Mouse (Mus musculus) heart, postnatal 14 days (tissue): ENCODE measurements around the gene Tuba1a. TPM values are rescaled to one million over a fixed set of nuclear protein-coding genes. Genes with fewer than 3 reads are reported as not detected.
A peak's percentile ranks its signal among the peaks of the same experiment; 100 is the strongest.

Experiments used
- DNase-seq, 2 experiments: peaks; one replicate each; pipeline ENCODE4 v3.0.0; 2021 to 2022
- intact Hi-C: fragments of 180-260 bp; cut with DNase I; formaldehyde crosslinking; loops from one replicate; pipeline ENCODE4 v1.15.1; 2025
- long read RNA-seq, 2 experiments: library from polyadenylated mRNA; stranded (forward); transcript quantifications; one replicate each; pipeline ENCODE4 v2.0.0; 2021
- total RNA-seq, 2 experiments: library from RNA; stranded (reverse); gene quantifications; 2 replicates each; pipeline ENCODE4 v1.2.3; 2021

The Tuba1a gene
- 100 to 1,000 TPM; 116 to 154 TPM for total RNA-seq
- long read RNA-seq, experiment 1, transcript Tuba1a-201 (4 exons, 1,803 nt) = major isoform, 492 of 522 reads
- long read RNA-seq, experiment 1, partial matches to known transcripts = 27 of 522 reads
- long read RNA-seq, experiment 1, other reads (novel, unspliced or antisense) = 3 of 522 reads
- long read RNA-seq, experiment 2, transcript Tuba1a-201 (4 exons, 1,803 nt) = major isoform, 381 of 404 reads
- long read RNA-seq, experiment 2, partial matches to known transcripts = 20 of 404 reads
- long read RNA-seq, experiment 2, other reads (novel, unspliced or antisense) = 3 of 404 reads

DNA sequence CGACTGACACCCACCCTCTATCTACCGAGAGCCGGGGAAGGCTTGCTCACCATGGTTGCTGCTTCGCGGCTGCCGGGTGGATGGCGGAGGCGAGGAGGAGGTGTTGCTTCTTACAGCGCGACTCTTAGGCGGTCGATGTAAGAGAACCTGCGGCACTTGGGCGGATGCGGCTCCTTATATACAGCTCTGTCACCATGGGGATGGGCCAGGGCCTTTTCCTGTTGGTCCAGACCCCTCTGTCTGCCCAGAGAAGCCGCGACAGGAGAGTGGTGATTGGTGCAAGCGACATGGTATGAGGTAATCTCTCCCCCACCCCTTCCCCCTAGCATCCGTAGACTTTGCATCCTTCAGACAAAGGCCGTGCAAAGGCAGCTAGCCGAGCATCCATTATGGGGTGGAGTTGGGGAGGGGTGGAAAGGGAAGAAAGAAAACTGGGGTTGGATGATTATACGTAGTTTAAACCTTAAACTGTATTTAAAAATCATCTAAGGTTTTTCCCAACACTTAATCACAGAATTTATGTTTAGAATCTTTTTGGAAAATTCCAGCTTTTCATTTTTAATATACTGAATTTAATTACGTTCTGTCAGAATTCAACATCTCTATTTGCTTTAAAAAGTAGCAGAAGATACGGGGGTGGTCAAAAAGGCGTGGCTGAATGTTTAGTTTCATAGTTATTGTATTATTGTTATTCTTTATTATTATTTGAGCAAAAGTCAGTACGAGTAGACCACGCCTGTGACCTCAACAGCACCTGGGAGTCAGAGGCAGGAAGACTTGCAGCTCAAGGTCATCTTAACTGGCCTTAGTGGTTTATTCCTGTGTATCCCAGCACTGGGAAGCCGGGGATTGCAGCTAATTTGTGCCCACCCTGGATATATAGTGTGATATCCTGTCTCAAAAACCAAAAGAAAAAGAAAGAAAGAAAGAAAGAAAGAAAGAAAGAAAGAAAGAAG, at the start of gene Tuba1a, which contains the start of gene Gm49450:
Gene Tuba1a, minus strand, starts transcription at position 303 of the 956 bp plus-strand sequence.
Gene Gm49450, minus strand, starts transcription at position 151 of the 956 bp plus-strand sequence.
- peak; percentile 90 to 91 for DNase-seq
- intact Hi-C loops = loop anchor here (1.0 to 2.0 kb wide), 3 partner anchors 19 to 40 kb away; partner anchors contain the start of gene Tuba1b

DNA sequence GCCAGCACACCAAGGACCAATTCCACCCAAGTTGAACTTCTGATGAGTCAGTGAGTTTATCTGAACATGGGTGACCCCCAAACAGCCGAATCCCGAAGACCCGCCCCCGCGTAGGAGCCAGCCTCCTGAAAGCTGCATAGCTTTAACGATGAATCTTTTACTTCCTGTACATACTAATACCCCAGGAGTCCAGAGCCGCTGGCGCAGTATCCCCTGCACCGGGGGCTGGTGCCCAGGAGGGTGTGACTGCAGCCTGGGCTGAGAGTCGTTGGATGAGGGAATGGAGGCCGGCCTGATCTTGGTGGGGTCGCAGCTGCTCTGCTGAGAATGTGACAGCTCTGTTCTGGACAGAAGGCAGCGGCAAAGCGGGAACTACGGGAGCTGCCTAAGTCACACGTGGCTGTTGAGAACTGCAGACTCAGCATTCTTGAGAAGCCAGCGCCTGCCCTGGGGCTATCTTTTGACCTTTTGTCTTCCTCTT, 48.0 kb upstream of the Tuba1a start:
- intact Hi-C loops = no loop called here
- peak in 1 of 2 experiments; percentile 43 for DNase-seq

DNA sequence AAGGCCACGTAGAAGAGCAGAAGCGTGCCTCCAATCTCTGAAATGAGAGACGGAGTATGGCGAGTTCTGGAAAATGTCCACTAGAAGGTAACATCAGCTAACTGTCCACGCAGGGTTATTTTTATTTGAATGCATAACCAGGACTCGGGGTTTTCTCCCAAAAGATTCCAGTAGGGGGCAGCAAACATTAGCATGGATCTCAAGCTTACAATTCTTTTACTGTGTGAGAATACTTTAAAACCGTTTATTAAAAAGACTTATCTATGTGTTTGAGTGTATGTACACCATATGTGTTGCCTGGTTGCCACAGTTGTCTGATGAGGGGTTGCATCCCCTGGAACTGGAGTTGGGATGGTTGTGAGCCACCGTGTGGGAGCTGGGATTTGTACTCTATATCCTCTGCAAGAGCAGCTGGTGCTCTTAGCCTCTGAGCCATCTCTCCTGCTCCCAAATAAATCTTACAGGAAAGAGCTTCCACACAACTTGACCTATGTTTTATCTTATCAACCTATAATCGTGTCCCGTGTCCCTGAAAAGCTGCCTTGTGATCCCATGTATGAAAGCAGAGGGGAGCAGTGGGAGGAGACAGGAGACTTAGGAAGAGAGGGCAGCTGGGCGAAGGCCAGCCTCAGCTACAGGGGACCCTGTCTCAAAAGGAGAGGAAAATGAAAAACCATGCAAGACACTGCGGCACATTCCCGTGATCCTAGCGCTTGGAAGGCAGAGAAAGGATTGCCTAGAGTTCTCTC, 47.2 kb upstream of the Tuba1a start:
- peak in 1 of 2 experiments; percentile 77 for DNase-seq

DNA sequence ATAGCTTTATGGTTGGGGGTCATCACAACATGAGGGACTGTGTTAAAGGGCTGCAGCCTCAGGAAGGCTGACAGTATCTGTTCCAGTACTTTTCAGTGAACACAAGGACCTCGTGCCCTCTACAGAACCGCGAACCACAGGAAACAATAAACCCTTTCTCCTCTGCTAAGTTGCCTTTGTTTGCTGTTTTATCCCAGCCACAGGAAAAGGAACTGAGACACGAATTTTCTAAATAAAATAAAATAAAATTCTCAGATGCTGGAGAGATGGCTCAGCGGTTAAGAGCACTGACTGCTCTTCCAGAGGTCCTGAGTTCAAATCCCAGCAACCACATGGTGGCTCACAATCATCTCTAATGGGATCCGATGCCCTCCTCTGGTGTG, 45.3 kb upstream of the Tuba1a start:
- intact Hi-C loops = no loop called here
- DNase-seq = no peak

More for the DNA sequence above, 47.2 kb upstream of the Tuba1a start:
- intact Hi-C loops = no loop called here

DNA sequence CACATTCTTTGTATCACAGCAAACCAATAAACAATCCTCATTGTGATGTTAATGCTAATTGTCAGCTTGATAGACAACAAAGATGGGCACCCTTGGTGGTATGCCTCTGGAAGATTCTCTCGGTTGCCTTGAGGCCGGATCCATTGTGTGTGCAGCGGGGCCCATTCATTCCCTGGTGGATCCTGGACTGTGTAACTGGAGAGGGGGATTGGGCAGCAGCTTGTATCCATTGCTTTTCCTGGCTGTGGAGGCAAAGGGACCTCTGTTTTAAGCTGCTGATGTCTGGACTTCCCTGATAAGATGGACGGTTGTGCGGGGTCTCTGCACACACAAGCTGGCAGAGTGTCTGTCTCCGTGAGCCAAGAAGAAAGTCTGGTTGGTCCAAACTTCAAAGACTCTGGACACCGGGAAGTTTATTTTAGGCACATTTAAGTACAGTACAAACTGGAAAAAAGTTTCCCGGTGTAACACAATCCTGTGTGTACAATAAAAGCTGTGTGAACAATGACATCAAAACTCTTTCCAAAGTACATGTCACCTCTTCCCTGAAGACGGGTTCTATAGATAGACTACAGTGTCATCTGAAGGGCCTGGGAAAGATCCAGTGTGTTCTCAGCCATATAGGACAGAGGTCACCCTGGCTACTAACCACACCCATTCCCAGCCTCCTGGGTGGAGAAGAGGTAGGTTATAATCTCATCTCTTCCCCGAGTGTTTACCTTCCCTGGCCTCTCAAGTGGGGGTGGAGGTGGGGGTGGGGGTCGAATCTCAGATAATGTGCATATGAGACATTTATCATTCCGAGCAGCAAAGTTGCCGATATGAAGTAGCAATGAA, 44.7 kb upstream of the Tuba1a start:
- DNase-seq = peak in 1 of 2 experiments; percentile 56
- intact Hi-C loops = no loop called here

DNA sequence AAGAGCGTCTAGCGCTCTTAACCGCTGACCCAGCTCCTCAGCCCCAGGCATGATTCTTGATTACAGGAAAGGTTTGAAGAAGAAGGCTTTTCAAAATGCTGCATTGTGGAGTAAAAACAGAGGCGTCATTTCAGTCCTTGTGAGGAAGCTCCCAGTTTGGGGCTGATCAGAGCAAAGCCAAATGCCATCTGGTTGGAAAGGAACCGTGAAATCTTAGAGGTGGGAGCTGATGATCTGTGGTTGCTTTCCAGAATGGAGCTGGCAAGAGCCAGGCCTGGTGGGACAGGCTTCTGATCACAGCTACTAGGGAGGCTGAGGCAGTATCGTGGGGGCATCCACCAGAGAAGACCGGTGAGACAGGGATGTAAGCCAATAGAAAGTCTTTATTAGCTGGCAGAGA, 43.3 kb upstream of the Tuba1a start:
- intact Hi-C loops = no loop called here
- DNase-seq = no peak

DNA sequence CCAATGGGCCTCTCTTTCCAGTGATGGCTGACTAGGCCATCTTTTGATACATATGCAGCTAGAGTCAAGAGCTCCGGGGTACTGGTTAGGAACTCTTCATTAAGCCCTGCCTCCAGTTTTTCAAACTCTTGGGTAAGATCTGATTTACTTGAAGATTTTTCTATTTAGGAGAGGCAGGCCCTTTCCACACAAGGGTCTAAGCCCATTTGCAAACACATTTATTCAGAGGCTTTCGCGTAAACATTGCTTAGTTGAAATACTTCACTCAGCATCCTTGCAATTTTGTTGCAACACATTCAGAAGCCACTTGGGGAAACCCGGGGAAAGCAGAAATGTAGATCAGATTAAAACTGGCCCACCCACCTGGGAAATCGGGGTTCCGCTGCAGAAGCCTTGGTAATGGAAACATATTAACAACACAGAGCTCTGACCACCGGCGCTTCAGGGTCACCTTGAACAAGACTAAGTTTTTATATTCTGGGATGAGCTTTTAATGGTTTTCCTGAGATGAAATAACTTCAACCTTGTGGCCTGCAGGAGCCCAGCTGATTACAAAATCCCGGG, 41.5 kb upstream of the Tuba1a start:
- intact Hi-C loops = loop anchor here (1.0 to 2.0 kb wide), 3 partner anchors 66 to 118 kb away; no protein-coding TSS in a partner anchor
- DNase-seq = no peak

DNA sequence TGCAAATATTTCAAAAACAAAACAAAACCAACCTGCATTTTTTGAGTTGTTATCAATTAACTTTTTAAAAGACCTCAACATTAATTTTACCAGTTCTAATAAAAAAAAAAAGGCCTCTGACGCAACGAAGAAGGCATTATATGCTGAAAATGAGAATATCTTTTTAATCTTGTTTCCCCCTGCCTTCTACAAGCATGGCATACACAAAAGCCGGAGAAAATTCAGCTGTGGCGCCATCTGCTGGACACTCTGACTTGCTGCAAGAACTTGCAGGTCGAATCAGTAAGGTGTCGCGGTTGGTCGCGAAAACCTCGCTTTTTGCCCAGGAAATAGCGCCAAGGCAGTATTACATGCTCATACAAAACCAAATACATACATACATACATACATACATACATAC, 40.4 kb upstream of the Tuba1a start:
- peak; percentile 85 to 89 for DNase-seq
- intact Hi-C loops = loop anchor here (1.0 to 2.0 kb wide), 5 partner anchors 41 to 117 kb away; partner anchors contain the start of genes Gm49450, Tuba1a and Tuba1b

DNA sequence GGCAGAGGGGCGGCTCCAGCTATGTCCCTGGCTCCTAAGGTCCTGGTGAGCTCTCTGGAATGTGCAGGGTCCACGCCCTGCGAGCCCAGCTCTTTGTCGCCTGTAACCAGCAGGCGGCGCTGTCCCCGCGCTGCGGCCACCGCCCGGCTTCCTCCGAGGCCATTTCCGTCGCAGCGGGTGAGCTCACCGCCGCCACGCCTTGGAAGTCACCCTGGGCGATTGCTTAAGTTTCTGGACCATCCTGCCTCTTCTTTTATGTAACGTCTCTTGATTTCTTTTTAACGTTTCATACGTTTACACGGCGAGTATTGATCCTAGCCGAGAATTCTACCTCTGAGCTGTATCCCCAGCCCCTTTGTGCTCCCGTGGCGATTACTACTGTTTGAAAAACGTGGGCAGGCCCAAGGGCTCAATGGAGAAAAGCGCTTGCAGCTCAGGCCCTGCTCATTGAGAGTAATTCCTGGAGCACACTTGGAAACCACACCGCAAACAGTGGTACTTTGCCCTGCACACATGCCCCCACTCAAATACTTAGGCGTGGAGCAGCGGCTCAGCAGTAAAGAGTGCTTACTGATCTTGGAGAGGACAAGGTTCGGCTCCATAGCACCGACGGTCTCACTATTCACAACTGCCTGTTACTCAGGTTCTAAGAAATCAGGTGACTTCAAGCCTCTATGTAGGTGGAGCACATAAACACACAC, 39.7 kb upstream of the Tuba1a start:
- intact Hi-C loops = loop anchor here (1.0 to 2.0 kb wide), 2 partner anchors 40 to 58 kb away; partner anchors contain the start of genes Gm49450, Tuba1a and Tuba1b
- DNase-seq = peak; percentile 99

DNA sequence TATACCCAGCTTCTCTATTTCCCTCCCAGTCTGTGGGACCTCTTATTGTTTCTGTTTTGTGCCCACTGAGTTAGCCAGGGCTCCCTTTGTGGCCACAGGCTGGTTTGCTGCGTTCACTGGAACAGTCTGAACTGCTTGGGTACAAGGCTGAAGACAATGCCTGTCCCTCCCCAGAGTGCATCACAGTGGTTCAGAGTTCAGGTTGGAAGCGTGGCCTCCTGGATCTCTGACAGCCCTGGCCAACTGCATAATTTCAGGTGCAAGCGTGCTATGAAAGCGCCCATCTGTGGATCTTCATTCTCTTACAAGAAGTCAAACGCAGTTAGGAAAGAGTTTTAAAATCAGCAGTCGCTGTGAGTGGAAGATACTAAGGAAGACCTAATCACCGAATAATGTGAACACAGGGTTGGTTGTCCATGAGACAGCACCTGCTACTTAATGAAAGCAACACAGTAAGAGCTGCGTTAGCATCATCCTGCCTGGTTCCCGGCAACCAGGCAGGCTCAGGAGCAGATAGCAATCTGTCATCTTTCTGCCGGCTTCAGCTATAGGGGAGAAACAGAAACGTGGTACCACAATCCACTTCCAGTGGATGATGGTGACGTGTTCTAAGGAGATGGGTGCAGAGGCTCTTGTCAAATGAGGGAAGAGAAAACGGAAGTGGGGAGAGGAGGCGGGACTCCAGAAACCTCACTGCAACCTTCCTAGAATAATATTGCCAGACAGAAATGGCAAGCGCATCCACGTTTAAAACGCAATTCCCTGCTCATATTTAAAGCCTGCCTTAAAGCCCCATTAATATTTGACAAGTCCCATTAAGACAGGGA, 38.8 kb upstream of the Tuba1a start:
- intact Hi-C loops = loop anchor here (2.0 kb wide), 1 partner anchor 57 kb away; the partner anchor contains the start of gene Tuba1b

DNA sequence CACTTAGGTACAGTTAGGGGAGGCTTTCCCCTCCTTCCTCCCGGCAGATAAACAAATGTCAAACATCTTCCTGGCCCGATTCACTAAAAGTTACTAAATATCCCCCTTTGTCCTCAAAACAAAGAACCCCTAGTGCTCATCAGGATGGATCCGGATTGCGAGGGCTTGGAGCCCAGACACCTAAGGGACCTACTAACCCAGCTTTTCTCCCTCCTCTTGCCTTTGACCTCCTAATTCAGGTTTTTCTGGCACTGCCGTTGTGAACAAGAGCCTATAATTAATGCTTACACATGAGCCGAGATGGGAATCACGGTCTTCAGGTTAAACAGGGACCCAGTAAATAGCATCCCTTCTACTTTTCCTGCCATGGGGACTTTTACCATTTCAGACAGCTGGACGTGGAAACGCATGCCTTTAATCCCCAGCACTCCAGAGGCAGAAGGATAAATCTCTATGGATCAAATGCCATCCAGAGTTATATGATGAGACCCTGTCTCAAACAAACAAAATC, 38.1 kb upstream of the Tuba1a start:
- DNase-seq = no peak
- intact Hi-C loops = loop anchor here (2.0 kb wide), 1 partner anchor 57 kb away; the partner anchor contains the start of gene Tuba1b

More for the DNA sequence above, 38.8 kb upstream of the Tuba1a start:
- peak in 1 of 2 experiments; percentile 61 for DNase-seq

DNA sequence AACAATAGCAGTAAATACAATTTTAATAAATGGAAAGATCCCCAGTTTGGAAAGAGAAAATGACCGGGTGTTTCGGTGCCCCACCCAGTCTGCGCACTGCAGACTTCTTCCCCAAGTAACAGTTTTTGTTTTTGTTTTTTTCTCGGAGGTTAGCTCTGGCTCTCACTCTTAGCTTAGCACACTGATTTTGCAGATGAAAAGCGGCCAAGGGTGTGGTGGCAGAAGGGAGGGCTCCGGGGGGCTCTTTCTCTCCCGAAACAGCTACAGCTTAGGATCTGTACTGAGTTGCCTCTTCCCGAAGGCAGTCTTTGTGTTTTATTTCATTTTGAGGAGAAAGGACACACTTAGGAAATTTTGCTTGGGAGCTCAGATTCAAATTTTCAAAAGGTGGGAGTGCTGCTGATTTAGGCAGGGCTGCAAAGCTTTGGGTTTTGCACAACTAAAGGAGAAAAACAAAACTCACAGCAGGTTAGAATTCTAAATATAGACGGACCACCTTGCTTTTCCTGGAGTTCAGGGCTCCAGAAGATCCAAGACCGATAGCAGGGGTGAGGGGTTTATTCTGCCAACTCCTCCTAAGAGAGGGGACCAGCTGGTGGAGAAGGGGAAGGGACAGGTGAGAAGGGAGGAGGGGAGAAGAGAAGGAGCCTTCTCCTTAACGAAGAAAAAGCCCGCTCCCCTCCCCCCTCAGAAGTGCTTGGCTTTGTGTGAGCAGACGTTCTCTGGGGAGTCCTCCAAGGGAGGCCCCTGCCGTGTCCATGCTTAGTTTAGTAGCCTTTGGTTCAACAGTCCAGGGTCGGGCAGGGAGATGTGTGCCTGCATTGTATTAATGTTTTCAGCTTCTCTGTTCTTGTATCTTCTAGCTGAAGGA, 37.4 kb upstream of the Tuba1a start:
- intact Hi-C loops = no loop called here
- peak in 1 of 2 experiments; percentile 41 for DNase-seq

DNA sequence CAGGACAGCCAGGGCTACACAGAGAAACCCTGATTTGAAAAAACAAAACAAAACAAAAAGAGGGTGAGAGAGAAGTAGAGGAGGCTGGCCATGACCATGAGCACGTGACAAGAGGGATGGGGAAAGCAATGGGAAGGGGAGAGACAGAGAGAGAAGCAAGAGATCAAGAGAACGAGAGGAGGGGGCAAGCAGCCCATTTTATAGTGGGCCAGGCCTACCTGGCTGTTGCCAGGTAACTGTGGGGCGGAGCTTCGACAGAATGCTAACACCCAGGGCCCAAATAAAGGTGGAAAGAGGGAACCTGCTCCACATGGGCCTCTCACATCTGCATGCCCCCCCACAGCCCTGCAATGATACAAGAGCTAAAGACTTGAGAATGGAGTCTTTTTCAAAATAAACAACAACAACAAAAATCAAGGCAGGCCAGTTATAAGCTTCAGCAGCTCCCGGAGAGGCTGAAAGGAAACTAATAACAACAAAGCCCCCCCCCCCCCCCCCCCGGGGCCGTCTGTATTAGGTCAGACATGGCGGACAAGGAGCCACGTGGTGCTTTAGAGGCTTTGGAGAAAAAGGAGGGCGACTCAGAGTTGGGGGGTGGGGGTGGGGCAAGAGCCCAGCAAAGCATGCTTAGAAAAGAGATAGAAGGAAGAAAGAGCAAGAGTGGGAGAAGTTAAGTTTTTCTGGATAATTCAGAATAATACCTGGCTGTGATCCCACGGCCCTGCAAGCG, 36.4 kb upstream of the Tuba1a start:
- DNase-seq = no peak
- intact Hi-C loops = no loop called here

DNA sequence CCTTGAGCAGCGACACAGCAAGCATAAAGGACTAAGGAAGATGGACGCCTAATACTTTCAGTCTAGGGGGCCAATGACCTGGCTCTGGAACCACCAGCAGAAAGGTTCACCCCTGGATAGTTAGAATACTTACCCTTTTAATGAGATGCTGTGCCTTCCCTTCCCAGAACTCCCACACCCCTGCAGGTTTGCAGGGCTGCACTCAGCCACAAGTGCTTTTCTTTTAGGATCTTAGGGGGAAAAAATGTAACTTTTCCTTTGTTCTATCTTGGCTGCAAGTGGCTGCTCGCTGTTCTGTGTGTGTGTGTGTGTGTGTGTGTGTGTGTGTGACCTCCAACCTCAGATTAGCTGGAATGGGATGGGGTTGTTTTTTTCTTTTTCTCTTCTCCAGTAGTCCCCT, 35.3 kb upstream of the Tuba1a start:
- intact Hi-C loops = no loop called here
- DNase-seq = no peak

DNA sequence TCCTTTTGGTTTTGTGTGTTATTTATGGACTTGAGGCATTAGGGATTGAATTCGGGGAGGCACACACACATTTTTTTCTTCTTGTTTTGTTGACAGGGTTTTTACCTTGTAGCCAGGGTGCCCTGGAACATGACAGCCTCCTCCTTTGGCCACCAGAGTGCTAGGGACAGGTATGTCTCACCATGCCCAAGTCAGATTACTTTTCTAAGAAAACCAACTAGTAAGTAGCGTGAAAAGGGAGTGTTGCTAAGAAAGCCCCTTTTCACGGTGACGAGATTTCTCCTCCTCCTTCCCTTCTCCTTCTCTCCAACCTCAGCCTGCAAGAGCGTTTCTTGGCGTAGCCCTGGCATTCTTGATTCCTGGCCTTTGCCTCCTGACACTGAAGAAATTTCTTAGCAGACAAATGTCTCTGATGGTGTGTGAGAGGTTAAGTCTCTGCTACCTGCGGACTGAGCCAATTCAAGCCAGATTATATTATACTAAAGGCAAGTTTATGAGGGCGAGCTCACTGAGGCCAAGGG, 34.2 kb upstream of the Tuba1a start:
- DNase-seq = no peak
- intact Hi-C loops = no loop called here
